Mouse (Mus musculus) spleen, adult 2 months (tissue): Measurements from ENCODE around the gene Nrl. TPM values are rescaled to one million over a fixed set of nuclear protein-coding genes. Genes with fewer than 3 reads are reported as not detected.

Experiments used
- DNase-seq, 2 experiments: peaks; one replicate each; pipeline versions ENCODE4 v3.0.0 to v3.0.0-alpha.2; 2012 to 2021; ENCODE audit warnings: low spot score in 2 of 2, low read depth in 1 of 2
- H3K27ac ChIP-seq: fragments of 200-500 bp; 2 replicates; pipeline ENCODE4 v1.5.1; 2012; ENCODE audit warnings: low read length, inconsistent platforms; ENCODE audit not compliant: insufficient read depth
- H3K27me3 ChIP-seq: fragments of 200-500 bp; 2 replicates; pipeline ENCODE4 v1.6.1; 2012; ENCODE audit warnings: mild to moderate bottlenecking, moderate library complexity, low read length, inconsistent platforms; ENCODE audit not compliant: control insufficient read depth, insufficient read depth
- H3K36me3 ChIP-seq: fragments of 200-500 bp; 2 replicates; pipeline ENCODE4 v1.6.1; 2012; ENCODE audit warnings: mild to moderate bottlenecking, low read length, inconsistent platforms; ENCODE audit not compliant: control insufficient read depth, insufficient read depth
- H3K4me1 ChIP-seq: fragments of 200-500 bp; 2 replicates; pipeline ENCODE4 v1.6.1; 2011; ENCODE audit warnings: inconsistent platforms; ENCODE audit not compliant: control insufficient read depth, insufficient read depth, insufficient read length
- H3K4me3 ChIP-seq: fragments of 200-500 bp; 2 replicates; pipeline ENCODE4 v1.5.1; 2011; ENCODE audit warnings: mild to moderate bottlenecking, inconsistent platforms; ENCODE audit not compliant: insufficient read depth, insufficient read length; ENCODE audit errors: extremely low read depth
- CTCF ChIP-seq: fragments of 200-500 bp; IDR thresholded peaks from 2 replicates; pipeline ENCODE4 v1.5.1; 2011; ENCODE audit warnings: mild to moderate bottlenecking, inconsistent platforms; ENCODE audit not compliant: insufficient read depth, insufficient read length, insufficient replicate concordance; ENCODE audit errors: extremely low read depth
- POLR2A ChIP-seq: fragments of 200-500 bp; IDR thresholded peaks from 2 replicates; pipeline ENCODE4 v1.6.1; 2011; ENCODE audit warnings: low read depth, low read length, inconsistent platforms
- WGBS: fragments of 180-500 bp; shearing (Covaris S2); methylation state at CpG from one replicate; pipeline ENCODE4 v1.1.7; 2018; 5-methylcytosine and 5-hydroxymethylcytosine counted together
- polyA plus RNA-seq: library from polyadenylated mRNA; depleted of rRNA; stranded (reverse); fragments of >200 nt; gene quantifications from 2 replicates; pipeline ENCODE4 v1.2.3, GENCODE M21; 2012; rRNA removed

The Nrl gene
- polyA plus RNA-seq: 0.02 and 0.40 TPM in 2 replicates

GRCm38 (mm10) chr14:55524785-55525184, at the start of gene Nrl:
Gene Nrl (minus strand): TSS chr14:55524981.
- Histone ChIP-seq H3K36me3 (no peaks in the 10 kb centered on the region), H3K4me1 (peaks cover 4% of the 10 kb centered on the region), H3K27ac (no peak within 1 kb of the TSS), H3K4me3 (no peak within 1 kb of the TSS), H3K27me3 (peaks cover 10% of the 10 kb centered on the region; the same call in 1 of the 2 replicates)
- TF ChIP-seq POLR2A: no peak
- no peak for TF ChIP-seq CTCF
- 50% methylated on average over 8 of the region's 8 CpGs for WGBS
- no peak for DNase-seq

GRCm38 (mm10) chr14:55571760-55572159, 47.0 kb upstream of the Nrl start:
- H3K27ac ChIP-seq: no peak overlapping the region
- no peak for DNase-seq
- no peak for TF ChIP-seq POLR2A

DNA sequence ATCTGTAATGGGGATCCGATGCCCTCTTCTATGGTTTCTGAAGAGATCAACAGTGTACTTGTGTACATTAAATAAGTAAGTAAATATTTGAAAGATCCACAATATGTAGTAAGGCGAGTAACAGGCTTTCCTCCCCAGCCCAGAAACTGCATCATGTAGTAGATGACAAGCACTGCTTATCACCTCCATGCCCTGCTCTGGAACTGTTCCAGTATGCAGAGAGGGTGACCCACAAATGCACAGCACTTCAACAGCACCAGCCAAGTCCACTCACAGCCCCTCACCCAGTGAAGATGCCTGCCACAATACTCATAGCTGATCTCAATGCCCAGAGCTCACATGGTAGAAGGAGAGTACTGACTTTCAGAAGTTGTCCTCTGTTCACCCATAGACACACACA, 45.8 kb upstream of the Nrl start:
- no peak for DNase-seq
- Histone ChIP-seq H3K27me3 (no peaks in the 10 kb centered on the region), H3K4me1 (no peaks in the 10 kb centered on the region), H3K36me3 (peaks cover 31% of the 10 kb centered on the region), H3K27ac (no peak overlapping the region), H3K4me3 (no peak overlapping the region)
- 80% methylated on average over 2 of the region's 2 CpGs for WGBS
- TF ChIP-seq CTCF (no peak), POLR2A (no peak)

More at GRCm38 (mm10) chr14:55571760-55572159, 47.0 kb upstream of the Nrl start:
- no peak overlapping the region for H3K4me3 ChIP-seq
- no peaks in the 10 kb centered on the region for H3K27me3 ChIP-seq
- no peaks in the 10 kb centered on the region for H3K4me1 ChIP-seq
- H3K36me3 ChIP-seq: peaks cover 22% of the 10 kb centered on the region

DNA sequence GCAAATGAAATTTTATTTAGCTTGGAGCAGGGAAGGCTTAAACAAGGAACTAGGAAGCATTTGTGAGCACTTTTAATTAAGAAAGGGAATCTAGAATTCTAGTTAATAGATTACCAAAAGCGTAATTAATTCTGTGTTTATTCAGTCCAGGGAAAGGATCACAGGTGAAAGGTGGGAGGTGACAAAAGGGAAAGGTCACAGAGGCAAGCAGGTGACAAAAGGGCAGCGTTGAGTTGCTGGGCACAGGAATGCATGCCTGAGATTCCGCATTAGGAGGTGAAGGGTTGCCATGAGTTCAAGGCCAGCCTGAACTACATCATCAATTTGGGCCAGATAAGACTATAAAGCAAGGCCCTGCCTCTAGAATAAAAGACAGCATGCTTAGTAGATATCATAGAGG, 42.7 kb upstream of the Nrl start:
- Histone ChIP-seq H3K4me3 (no peak overlapping the region), H3K4me1 (no peaks in the 10 kb centered on the region), H3K27me3 (no peaks in the 10 kb centered on the region), H3K36me3 (peaks cover 42% of the 10 kb centered on the region), H3K27ac (no peak overlapping the region)
- DNase-seq: no peak
- TF ChIP-seq CTCF: no peak
- TF ChIP-seq POLR2A: no peak
- 94% methylated on average over 3 of the region's 3 CpGs for WGBS

DNA sequence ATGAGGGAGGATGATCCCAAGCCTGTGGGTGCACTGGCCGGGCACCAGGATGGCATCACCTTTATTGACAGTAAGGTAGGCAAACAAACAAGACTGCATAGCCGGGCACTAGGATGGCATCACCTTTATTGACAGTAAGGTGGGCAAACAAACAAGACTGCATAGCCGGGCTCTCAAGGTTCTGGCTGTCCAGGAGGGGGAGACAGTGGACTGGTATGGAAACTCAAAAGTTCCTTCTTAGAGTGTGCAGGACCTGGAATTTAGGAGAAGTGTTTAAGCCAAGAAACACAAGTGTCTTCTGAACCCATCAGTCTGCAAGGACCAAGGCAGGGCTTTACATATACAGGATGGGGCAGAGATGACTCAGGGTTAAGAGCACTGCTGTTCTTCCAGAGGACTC, 41.0 kb upstream of the Nrl start:
- peaks cover 42% of the 10 kb centered on the region for H3K36me3 ChIP-seq
- no peak overlapping the region for H3K4me3 ChIP-seq
- no peak for DNase-seq
- peaks cover 5% of the 10 kb centered on the region; the same call in 1 of the 2 replicates for H3K4me1 ChIP-seq
- no peak for TF ChIP-seq POLR2A
- no peak for TF ChIP-seq CTCF
- no peak overlapping the region for H3K27ac ChIP-seq
- WGBS: 87% methylated on average over 3 of the region's 3 CpGs
- no peaks in the 10 kb centered on the region for H3K27me3 ChIP-seq

DNA sequence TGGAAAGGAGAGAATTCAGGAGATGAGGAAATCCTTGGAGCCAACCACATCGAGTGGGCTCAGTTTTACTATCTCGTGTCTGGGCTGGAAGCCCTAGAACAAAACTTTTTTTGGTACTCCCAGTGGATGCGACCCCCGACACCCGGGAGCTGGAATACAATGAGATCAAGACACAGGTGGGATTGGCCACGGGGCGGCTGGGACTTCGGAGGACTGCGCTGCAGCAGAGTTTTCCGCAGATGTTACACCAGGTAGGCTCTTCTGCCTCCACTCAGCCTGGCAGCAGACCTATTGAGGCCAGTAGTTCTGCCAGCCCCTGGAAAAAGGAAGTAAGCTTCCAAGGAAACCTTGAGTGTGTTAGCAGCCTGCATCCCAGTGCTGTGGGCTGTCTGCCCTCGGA, 38.5 kb upstream of the Nrl start:
- Histone ChIP-seq H3K4me1 (peaks cover 5% of the 10 kb centered on the region; the same call in 1 of the 2 replicates), H3K36me3 (peaks cover 29% of the 10 kb centered on the region), H3K27ac (no peak overlapping the region), H3K4me3 (no peak overlapping the region), H3K27me3 (no peaks in the 10 kb centered on the region)
- 92% methylated on average over 11 of the region's 11 CpGs for WGBS
- no peak for DNase-seq
- no peak for TF ChIP-seq POLR2A
- no peak for TF ChIP-seq CTCF

- TF ChIP-seq POLR2A: no peak
- peaks cover 21% of the 10 kb centered on the region for H3K36me3 ChIP-seq
- no peak for DNase-seq
- 91% methylated on average over 10 of the region's 10 CpGs for WGBS
- peaks cover 7% of the 10 kb centered on the region; the same call in 1 of the 2 replicates for H3K4me1 ChIP-seq
- no peaks in the 10 kb centered on the region for H3K27me3 ChIP-seq
- H3K4me3 ChIP-seq: no peak overlapping the region
- H3K27ac ChIP-seq: no peak overlapping the region
Measured at GRCm38 (mm10) chr14:55561860-55562259, 37.1 kb upstream of the Nrl start.
